Mouse (Mus musculus) MEL (cell line): ENCODE results near the gene Arhgap42. TPM values are rescaled to one million over a fixed set of nuclear protein-coding genes. Genes with fewer than 3 reads are reported as not detected.

ENCODE experiments used
- DNase-seq: peaks from one replicate; pipeline ENCODE4 v3.0.0; 2011; ENCODE audit warnings: low read depth, low spot score
- H3K27ac ChIP-seq: 2 replicates; pipeline ENCODE4 v1.5.1; 2012; ENCODE audit warnings: low read depth, mild to moderate bottlenecking, control low read depth, low read length, moderate library complexity; ENCODE audit not compliant: control insufficient read depth
- H3K27me3 ChIP-seq, 2 experiments: fragments of 150-350 bp in 1 of 2; sonication (generic) in 1 of 2; 2 replicates each; pipeline ENCODE4 v1.6.1; 2012; ENCODE audit warnings: low read length in 2 of 2, mild to moderate bottlenecking in 2 of 2, improper control_type of control experiment in 1 of 2, moderate library complexity in 1 of 2; ENCODE audit not compliant: insufficient read depth in 2 of 2, control insufficient read depth in 1 of 2
- H3K36me3 ChIP-seq, 2 experiments: 2 replicates each; pipeline ENCODE4 v1.6.1; 2012 to 2014; ENCODE audit warnings: low read length in 2 of 2, improper control_type of control experiment in 1 of 2, inconsistent platforms in 1 of 2, mild to moderate bottlenecking in 1 of 2; ENCODE audit not compliant: insufficient read depth in 2 of 2, control insufficient read depth in 1 of 2
- H3K4me1 ChIP-seq, 2 experiments: fragments of 150-350 bp in 1 of 2; sonication (generic) in 1 of 2; 2 replicates each; pipeline ENCODE4 v1.6.1; 2012; ENCODE audit warnings: low read length in 2 of 2, improper control_type of control experiment in 1 of 2, mild to moderate bottlenecking in 1 of 2; ENCODE audit not compliant: insufficient read depth in 2 of 2, control insufficient read depth in 1 of 2
- H3K4me3 ChIP-seq, 2 experiments: fragments of 150-350 bp in 1 of 2; sonication (generic) in 1 of 2; 2 replicates each; pipeline ENCODE4 v1.5.1; 2012; ENCODE audit warnings: low read depth in 2 of 2, low read length in 2 of 2, mild to moderate bottlenecking in 2 of 2, moderate library complexity in 2 of 2, control low read depth in 1 of 2, improper control_type of control experiment in 1 of 2; ENCODE audit not compliant: control insufficient read depth in 1 of 2, insufficient read depth in 1 of 2
- H3K79me2 ChIP-seq: 2 replicates; pipeline ENCODE4 v1.6.1; 2012; ENCODE audit warnings: mild to moderate bottlenecking, low read length, moderate library complexity; ENCODE audit not compliant: control insufficient read depth, poor library complexity, insufficient read depth
- H3K9ac ChIP-seq: 2 replicates; pipeline ENCODE4 v1.6.1; 2012; ENCODE audit warnings: low read depth, mild to moderate bottlenecking, control low read depth, low read length, moderate library complexity; ENCODE audit not compliant: control insufficient read depth, poor library complexity, severe bottlenecking
- H3K9me3 ChIP-seq: fragments of 150-350 bp; sonication (generic); replicated peaks from 2 replicates; pipeline ENCODE4 v1.6.1; 2012; ENCODE audit warnings: mild to moderate bottlenecking, low read length, improper control_type of control experiment, moderate library complexity; ENCODE audit not compliant: insufficient read depth
- CTCF ChIP-seq, 3 experiments: IDR thresholded peaks in 2 of 3; conservative IDR thresholded peaks in 1 of 3; 2 replicates each; pipeline ENCODE4 v1.5.1; 2011 to 2012; ENCODE audit warnings: low read length in 3 of 3, low read depth in 2 of 3, mild to moderate bottlenecking in 2 of 3, improper control_type of control experiment in 1 of 3, inconsistent platforms in 1 of 3, mixed read lengths in 1 of 3, moderate library complexity in 1 of 3; ENCODE audit not compliant: control insufficient read depth in 1 of 3, insufficient read depth in 1 of 3, poor library complexity in 1 of 3, severe bottlenecking in 1 of 3
- ELF1 ChIP-seq: IDR thresholded peaks from 2 replicates; pipeline ENCODE4 v1.6.1; 2014; ENCODE audit warnings: low read depth, mild to moderate bottlenecking, inconsistent platforms, low read length, improper control_type of control experiment, moderate library complexity
- HCFC1 ChIP-seq: IDR thresholded peaks from 2 replicates; pipeline ENCODE4 v1.6.1; 2012; ENCODE audit warnings: low read depth, mild to moderate bottlenecking, inconsistent platforms, low read length, improper control_type of control experiment, moderate library complexity
- MAFK ChIP-seq: IDR thresholded peaks from 2 replicates; pipeline ENCODE4 v1.6.1; 2011; ENCODE audit warnings: low read depth, mild to moderate bottlenecking, low read length, improper control_type of control experiment, borderline replicate concordance
- MAX ChIP-seq: IDR thresholded peaks from 2 replicates; pipeline ENCODE4 v1.6.1; 2011; ENCODE audit warnings: low read length, improper control_type of control experiment
- MAZ ChIP-seq: IDR thresholded peaks from 2 replicates; pipeline ENCODE4 v1.6.1; 2012; ENCODE audit warnings: low read depth, mild to moderate bottlenecking, inconsistent platforms, low read length, improper control_type of control experiment
- MYC ChIP-seq: IDR thresholded peaks from 2 replicates; pipeline ENCODE4 v1.6.1; 2011; ENCODE audit warnings: low read depth, mild to moderate bottlenecking, low read length, improper control_type of control experiment, moderate library complexity
- NELFE ChIP-seq: IDR thresholded peaks from 2 replicates; pipeline ENCODE4 v1.6.1; 2011; ENCODE audit warnings: low read depth, low read length, improper control_type of control experiment
- NRF1 ChIP-seq: IDR thresholded peaks from 2 replicates; pipeline ENCODE4 v1.6.1; 2014; ENCODE audit warnings: low read depth, mild to moderate bottlenecking, inconsistent platforms, low read length, improper control_type of control experiment, moderate library complexity; ENCODE audit not compliant: poor library complexity, insufficient read depth, severe bottlenecking
- POLR2AphosphoS2 ChIP-seq: IDR thresholded peaks from 2 replicates; pipeline ENCODE4 v1.6.1; 2011; ENCODE audit warnings: low read length, improper control_type of control experiment
- SIN3A ChIP-seq: IDR thresholded peaks from 2 replicates; pipeline ENCODE4 v1.6.1; 2012; ENCODE audit warnings: low read length, improper control_type of control experiment, inconsistent platforms
- SMC3 ChIP-seq: IDR thresholded peaks from 2 replicates; pipeline ENCODE4 v1.6.1; 2011; ENCODE audit warnings: low read depth, low read length, improper control_type of control experiment
- UBTF ChIP-seq: IDR thresholded peaks from 2 replicates; pipeline ENCODE4 v1.6.1; 2012; ENCODE audit warnings: low read depth, mild to moderate bottlenecking, inconsistent platforms, low read length, improper control_type of control experiment, moderate library complexity, borderline replicate concordance; ENCODE audit not compliant: insufficient read depth
- USF1 ChIP-seq: IDR thresholded peaks from 2 replicates; pipeline ENCODE4 v1.6.1; 2014; ENCODE audit warnings: low read depth, mild to moderate bottlenecking, inconsistent platforms, low read length, improper control_type of control experiment, moderate library complexity
- ZC3H11A ChIP-seq: IDR thresholded peaks from 2 replicates; pipeline ENCODE4 v1.6.1; 2012; ENCODE audit warnings: low read depth, mild to moderate bottlenecking, inconsistent platforms, low read length, improper control_type of control experiment
- polyA plus RNA-seq, 2 experiments: library from polyadenylated mRNA; stranded (reverse) in 1 of 2; unstranded in 1 of 2; fragments of >175 nt in 1 of 2; fragments of >200 nt in 1 of 2; gene quantifications; 2 replicates each; pipeline versions ENCODE4 v1.2.1 to v1.2.4; 2012; ENCODE audit warnings: low replicate concordance in 2 of 2, low read depth in 1 of 2; ENCODE audit not compliant: insufficient read length in 2 of 2, insufficient read depth in 1 of 2, missing spikeins in 1 of 2
- total RNA-seq: library from RNA; depleted of rRNA; stranded (reverse); fragments of 300-350 nt; gene quantifications from 2 replicates; pipeline ENCODE4 v1.2.3, GENCODE M21; 2012

Gene Arhgap42
- total and polyA plus RNA-seq, 3 experiments, result not detected

GRCm38 (mm10) chr9:9241202-9241795, 2.4 kb upstream of the Arhgap42 start:
- Histone ChIP-seq H3K27ac (no peak overlapping the region), H3K79me2 (no peaks in the 10 kb centered on the region), H3K27me3 (no peaks in the 10 kb centered on the region), H3K4me1 (no peaks in the 10 kb centered on the region), H3K4me3 (no peak overlapping the region), H3K9me3 (no peaks in the 10 kb centered on the region), H3K9ac (no peak overlapping the region), H3K36me3 (no peaks in the 10 kb centered on the region)
- DNase-seq, result no peak
- TF ChIP-seq MAX (no peak), NRF1 (no peak), MAFK (no peak), NELFE (no peak)

GRCm38 (mm10) chr9:9237511-9237910, 1.4 kb downstream of the Arhgap42 start:
- Histone ChIP-seq H3K36me3 (no peaks in the 10 kb centered on the region), H3K27ac (no peak overlapping the region), H3K27me3 (no peaks in the 10 kb centered on the region), H3K9me3 (no peaks in the 10 kb centered on the region), H3K4me3 (no peak overlapping the region), H3K9ac (no peak overlapping the region), H3K4me1 (no peaks in the 10 kb centered on the region), H3K79me2 (no peaks in the 10 kb centered on the region)
- TF ChIP-seq HCFC1 (no peak), SMC3 (no peak), SIN3A (no peak), MAX (no peak), ZC3H11A (no peak), MYC (no peak), USF1 (no peak)
- DNase-seq, result no peak

GRCm38 (mm10) chr9:9229662-9230061, 9.2 kb downstream of the Arhgap42 start:
- H3K9me3 ChIP-seq, result no peaks in the 10 kb centered on the region
- DNase-seq, result no peak
- H3K27ac ChIP-seq, result no peak overlapping the region
- no peaks in the 10 kb centered on the region for H3K4me1 ChIP-seq
- no peaks in the 10 kb centered on the region for H3K27me3 ChIP-seq
- no peak overlapping the region for H3K9ac ChIP-seq
- H3K36me3 ChIP-seq, result no peaks in the 10 kb centered on the region
- no peak for TF ChIP-seq UBTF
- TF ChIP-seq CTCF (IDR thresholded peaks at IDR 0.05 in 2 of 3, conservative IDR thresholded peaks at IDR 0.05 in 1 of 3; ENCODE audit: control insufficient read depth in 1 of 3, insufficient read depth in 1 of 3, low read depth in 2 of 3, low read length in 3 of 3, poor library complexity in 1 of 3, severe bottlenecking in 1 of 3), result no peak
- no peak for TF ChIP-seq POLR2AphosphoS2
- no peak for TF ChIP-seq MAZ
- no peak for TF ChIP-seq ELF1
- H3K4me3 ChIP-seq, result no peak overlapping the region
- H3K79me2 ChIP-seq, result no peaks in the 10 kb centered on the region
